Mouse (Mus musculus) liver, embryonic 15.5 days (tissue): Measurements from ENCODE around the gene Naxd. TPM values are rescaled to one million over a fixed set of nuclear protein-coding genes. Genes with fewer than 3 reads are reported as not detected.

Source experiments
- ATAC-seq: fragments of 200-750 bp; cut with Nextera tagmentation; 2 replicates; pipeline ENCODE4 v1.8.0; 2017; ENCODE audit warnings: moderate number of reproducible peaks, mild to moderate bottlenecking, moderate library complexity; ENCODE audit not compliant: insufficient read depth
- H3K27ac ChIP-seq: fragments of 300-500 bp; sonication (generic); replicated peaks from 2 replicates; pipeline ENCODE4 v1.5.1; 2015; ENCODE audit warnings: mild to moderate bottlenecking, inconsistent platforms
- H3K27me3 ChIP-seq: fragments of 300-500 bp; sonication (generic); 2 replicates; pipeline ENCODE4 v1.6.1; 2015; ENCODE audit warnings: mild to moderate bottlenecking, inconsistent platforms
- H3K36me3 ChIP-seq: fragments of 300-500 bp; sonication (generic); replicated peaks from 2 replicates; pipeline ENCODE4 v1.6.1; 2015; ENCODE audit warnings: moderate library complexity, mild to moderate bottlenecking, inconsistent platforms
- H3K4me1 ChIP-seq: fragments of 300-500 bp; sonication (generic); replicated peaks from 2 replicates; pipeline ENCODE4 v1.6.1; 2015; ENCODE audit warnings: inconsistent platforms
- H3K4me2 ChIP-seq: fragments of 300-500 bp; sonication (generic); 2 replicates; pipeline ENCODE4 v1.6.1; 2015; ENCODE audit warnings: moderate library complexity, mild to moderate bottlenecking, inconsistent platforms
- H3K4me3 ChIP-seq: fragments of 300-500 bp; sonication (generic); replicated peaks from 2 replicates; pipeline ENCODE4 v1.5.1; 2015; ENCODE audit warnings: mild to moderate bottlenecking, inconsistent platforms
- H3K9ac ChIP-seq: fragments of 300-500 bp; sonication (generic); 2 replicates; pipeline ENCODE4 v1.6.1; 2015; ENCODE audit warnings: moderate library complexity, mild to moderate bottlenecking, inconsistent platforms
- H3K9me3 ChIP-seq: fragments of 300-500 bp; sonication (generic); replicated peaks from 2 replicates; pipeline ENCODE4 v1.6.1; 2016; ENCODE audit warnings: inconsistent platforms
- WGBS: fragments of 180-500 bp; shearing (Covaris S2); methylation state at CpG from one replicate; pipeline ENCODE4 v1.1.7; 2015; ENCODE audit warnings: mixed read lengths; ENCODE audit not compliant: insufficient replicate concordance; 5-methylcytosine and 5-hydroxymethylcytosine counted together
- polyA plus RNA-seq: library from polyadenylated mRNA; unstranded; fragments of >200 nt; fragmentation: Nextera tagmentation; extraction: Ambion mirVana; gene quantifications from 2 replicates; pipeline ENCODE4 v1.2.1, GENCODE M21; 2015

Gene Naxd
- polyA plus RNA-seq, 1 experiment from 2014 or later, result 37.1 TPM

DNA sequence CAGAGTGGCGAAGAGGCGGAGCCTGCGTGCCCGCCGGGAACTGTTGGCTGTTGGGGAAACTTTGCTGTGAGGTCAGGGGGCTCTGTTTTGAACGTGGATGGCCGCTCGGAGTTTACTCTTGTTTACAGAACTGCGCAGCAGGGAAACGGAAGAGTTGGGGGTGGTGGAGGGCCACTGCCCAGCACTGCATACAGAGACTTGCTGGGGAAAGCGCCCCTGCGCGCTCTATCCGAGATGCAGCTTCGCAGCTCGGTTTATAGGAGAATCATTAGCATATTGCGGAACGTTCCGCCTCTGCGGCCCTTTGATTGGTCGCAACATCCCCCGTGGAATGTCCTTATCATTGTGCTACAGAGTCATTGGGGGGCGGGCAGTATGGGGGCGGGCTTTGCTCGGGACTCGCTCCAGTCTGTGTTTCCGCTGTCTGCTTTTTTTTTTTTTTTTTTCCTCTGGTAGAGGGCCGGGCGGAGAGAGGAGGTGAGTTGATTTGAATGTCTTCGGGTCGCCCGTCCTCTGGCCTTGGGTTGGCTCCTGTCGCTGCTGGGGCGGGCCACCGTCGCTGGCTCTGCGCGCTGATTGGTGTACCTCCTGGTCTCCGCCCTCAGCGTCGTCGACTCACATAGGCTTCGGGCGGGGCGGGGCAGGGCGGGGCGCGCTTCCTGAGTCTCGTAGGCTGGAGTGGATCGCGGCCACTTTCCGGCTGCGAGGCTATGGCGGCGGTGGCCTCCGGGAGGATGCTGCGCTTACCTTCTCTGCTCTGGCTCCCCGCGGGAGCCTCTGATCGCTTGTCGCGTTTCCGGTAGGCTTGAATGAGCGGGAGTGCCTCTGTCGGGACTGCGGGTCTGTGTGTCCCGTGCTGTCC lies 60.7 kb downstream of the Naxd start:
- peak; percentile 80 for ATAC-seq
- H3K9ac ChIP-seq, result peak overlapping the region; percentile 95
- peak overlapping the region; percentile 78 for H3K4me3 ChIP-seq
- WGBS, result under 1% methylated on average over 67 of the region's 67 CpGs
- H3K27ac ChIP-seq, result peak overlapping the region; percentile 99
- H3K36me3 ChIP-seq, result peaks cover 20% of the 10 kb centered on the region
- no peaks in the 10 kb centered on the region for H3K9me3 ChIP-seq
- H3K27me3 ChIP-seq, result no peaks in the 10 kb centered on the region
- peak overlapping the region; percentile 92 for H3K4me2 ChIP-seq
- peaks cover 40% of the 10 kb centered on the region for H3K4me1 ChIP-seq

GRCm38 (mm10) chr8:11559511-11559910 lies 62.2 kb downstream of the Naxd start:
- Histone ChIP-seq H3K9ac (peak overlapping the region; percentile 16; the same call in 1 of the 2 replicates), H3K27ac (no peak overlapping the region), H3K9me3 (no peaks in the 10 kb centered on the region), H3K4me1 (peaks cover 27% of the 10 kb centered on the region), H3K4me3 (peak overlapping the region; percentile 78), H3K4me2 (peak overlapping the region; percentile 92), H3K27me3 (no peaks in the 10 kb centered on the region), H3K36me3 (peaks cover 35% of the 10 kb centered on the region)
- WGBS, result 64% methylated on average over 3 of the region's 3 CpGs
- no peak for ATAC-seq

DNA sequence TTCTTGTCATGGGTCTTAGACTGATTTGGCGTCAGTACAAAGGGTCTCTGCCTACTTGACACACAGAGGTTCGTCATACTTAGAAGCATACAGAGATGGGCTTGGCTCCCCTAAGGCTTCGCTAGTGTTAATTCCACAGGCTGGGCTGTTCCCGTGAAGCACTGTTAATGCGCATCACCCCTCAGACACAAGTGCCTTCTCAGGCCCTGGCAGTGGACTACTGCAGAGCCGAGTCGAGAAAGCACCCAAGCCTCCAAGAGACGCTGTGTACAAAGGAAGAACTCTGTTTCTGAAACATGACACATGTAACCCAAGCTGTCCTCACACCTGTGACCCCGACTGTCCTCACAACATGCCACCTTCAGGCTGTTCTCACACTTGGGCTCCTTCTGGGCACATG lies 62.9 kb downstream of the Naxd start:
- Histone ChIP-seq H3K27me3 (no peaks in the 10 kb centered on the region), H3K9me3 (no peaks in the 10 kb centered on the region), H3K4me2 (no peak overlapping the region), H3K36me3 (peaks cover 42% of the 10 kb centered on the region), H3K27ac (no peak overlapping the region), H3K4me1 (peaks cover 21% of the 10 kb centered on the region), H3K9ac (no peak overlapping the region), H3K4me3 (no peak overlapping the region)
- 81% methylated on average over 9 of the region's 9 CpGs for WGBS
- ATAC-seq, result no peak

DNA sequence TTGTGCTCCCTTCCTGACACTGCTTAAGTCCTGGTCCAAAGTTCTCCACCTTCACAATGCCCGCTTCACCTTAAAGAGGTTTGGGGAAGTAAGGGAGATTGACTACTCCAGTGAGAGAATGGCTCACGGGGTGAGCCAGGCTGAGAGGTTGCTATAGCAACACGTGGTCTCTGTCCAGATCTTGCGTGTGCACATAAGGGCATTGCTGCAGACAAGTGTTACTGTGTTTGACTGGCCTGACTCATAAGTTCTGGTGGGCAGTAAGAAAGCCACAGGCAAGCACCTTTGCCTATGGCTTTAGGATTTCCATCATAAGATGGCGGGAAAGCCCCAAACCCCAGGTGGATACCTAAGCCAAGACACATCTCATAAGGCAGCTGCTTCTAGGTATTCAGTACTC lies 66.9 kb downstream of the Naxd start:
- no peak for ATAC-seq
- H3K4me3 ChIP-seq, result no peak overlapping the region
- no peaks in the 10 kb centered on the region for H3K9me3 ChIP-seq
- no peaks in the 10 kb centered on the region for H3K27me3 ChIP-seq
- peaks cover 55% of the 10 kb centered on the region for H3K36me3 ChIP-seq
- H3K9ac ChIP-seq, result no peak overlapping the region
- peaks cover 12% of the 10 kb centered on the region for H3K4me1 ChIP-seq
- no peak overlapping the region for H3K4me2 ChIP-seq
- H3K27ac ChIP-seq, result no peak overlapping the region
- 56% methylated on average over 5 of the region's 5 CpGs for WGBS

Other genes starting within 250 kb of the Naxd start
- 7.9 and 9.1 TPM in 2 replicates for gene Col4a2, start 184.7 kb upstream of the Naxd start, polyA plus RNA-seq
- gene Col4a1, start 184.7 kb upstream of the Naxd start, polyA plus RNA-seq, result 20.5 and 27.6 TPM in 2 replicates
- gene Rab20, start 18.8 kb upstream of the Naxd start, polyA plus RNA-seq, result 5.8 and 6.9 TPM in 2 replicates
- gene Cars2, start 53.3 kb downstream of the Naxd start, polyA plus RNA-seq, result 12.3 and 15.1 TPM in 2 replicates
- 13.5 and 16.7 TPM in 2 replicates for gene Ing1, start 58.1 kb downstream of the Naxd start, polyA plus RNA-seq
- 22.1 and 23.7 TPM in 2 replicates for gene Ankrd10, start 138.3 kb downstream of the Naxd start, polyA plus RNA-seq
- gene 1700016D06Rik, start 203.6 kb downstream of the Naxd start, polyA plus RNA-seq, result not detected in 2 replicates
- gene Arhgef7, start 230.2 kb downstream of the Naxd start, polyA plus RNA-seq, result 9.5 and 11.0 TPM in 2 replicates